Mouse (Mus musculus): ENCODE results near the gene Mrpl12. TPM values are rescaled to one million over a fixed set of nuclear protein-coding genes. Genes with fewer than 3 reads are reported as not detected.

The Mrpl12 gene
- polyA plus RNA-seq, 1 experiment from 2014 or later = 211 TPM

- Histone ChIP-seq H3K4me1 (peaks cover 15% of the 10 kb centered on the region), H3K4me3 (no peak overlapping the region), H3K27me3 (ENCODE audit: poor library complexity, severe bottlenecking) (peaks cover 4% of the 10 kb centered on the region; the same call in 1 of the 2 replicates), H3K36me3 (replicated peaks) (no peaks in the 10 kb centered on the region), H3K27ac (no peak overlapping the region), H3K9me3 (no peaks in the 10 kb centered on the region)
- no peak for DNase-seq (ENCODE audit: extremely low spot score, low spot score)
- WGBS = 87% methylated on average over 6 of the region's 6 CpGs
Measured at GRCm38 (mm10) chr11:120518558-120518957, 34.1 kb downstream of the Mrpl12 start.

DNA sequence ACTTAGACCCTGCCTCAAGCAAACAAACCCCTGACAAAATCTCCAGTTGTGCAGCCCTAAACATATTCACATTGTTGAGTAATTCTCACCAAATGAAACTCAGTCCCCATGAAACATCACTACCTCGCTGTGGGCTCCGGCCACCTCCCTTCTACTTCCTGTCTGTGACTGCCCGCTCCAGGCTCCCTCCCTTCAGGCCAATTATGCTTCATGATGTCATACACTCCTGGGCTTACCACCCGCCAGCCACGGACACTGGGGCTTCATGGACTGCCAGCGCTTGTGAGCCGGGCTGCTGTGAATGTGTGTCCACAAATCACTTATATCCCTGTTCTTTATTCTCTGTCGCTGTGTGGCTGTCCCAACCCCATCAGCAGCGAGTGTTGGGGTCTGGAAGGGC, 35.3 kb downstream of the Mrpl12 start:
- Histone ChIP-seq H3K36me3 (replicated peaks) (no peaks in the 10 kb centered on the region), H3K27me3 (ENCODE audit: poor library complexity, severe bottlenecking) (peaks cover 4% of the 10 kb centered on the region; the same call in 1 of the 2 replicates), H3K4me3 (peak overlapping the region; percentile 6; the same call in 1 of the 2 replicates), H3K4me1 (peaks cover 15% of the 10 kb centered on the region), H3K27ac (no peak overlapping the region), H3K9me3 (no peaks in the 10 kb centered on the region)
- WGBS = 64% methylated on average over 9 of the region's 9 CpGs
- no peak for DNase-seq (ENCODE audit: extremely low spot score, low spot score)

DNA sequence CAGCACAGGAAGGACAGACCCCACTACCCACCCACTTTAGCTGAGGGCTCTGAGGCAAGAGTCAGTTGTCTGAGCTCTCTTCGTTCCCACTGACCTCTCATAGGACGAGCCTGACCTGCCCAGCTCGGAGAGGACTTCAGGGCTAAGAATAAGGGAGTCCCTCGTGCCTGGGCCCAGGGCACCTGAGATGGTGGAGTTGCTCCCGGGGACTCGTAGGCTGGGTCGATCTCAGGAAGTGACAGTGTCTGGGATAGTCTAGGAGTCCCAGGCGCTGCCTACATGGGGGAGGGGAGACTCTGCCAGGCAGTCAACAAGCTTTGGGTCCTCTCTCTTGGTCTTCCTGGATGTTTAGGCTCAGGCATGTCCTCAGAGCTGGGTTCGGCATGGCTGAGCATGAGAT, 36.1 kb downstream of the Mrpl12 start:
- Histone ChIP-seq H3K27me3 (ENCODE audit: poor library complexity, severe bottlenecking) (peaks cover 4% of the 10 kb centered on the region; the same call in 1 of the 2 replicates), H3K4me3 (no peak overlapping the region), H3K4me1 (peaks cover 14% of the 10 kb centered on the region), H3K9me3 (no peaks in the 10 kb centered on the region), H3K27ac (no peak overlapping the region), H3K36me3 (replicated peaks) (no peaks in the 10 kb centered on the region)
- DNase-seq (ENCODE audit: extremely low spot score, low spot score) = no peak
- WGBS = 83% methylated on average over 9 of the region's 9 CpGs

DNA sequence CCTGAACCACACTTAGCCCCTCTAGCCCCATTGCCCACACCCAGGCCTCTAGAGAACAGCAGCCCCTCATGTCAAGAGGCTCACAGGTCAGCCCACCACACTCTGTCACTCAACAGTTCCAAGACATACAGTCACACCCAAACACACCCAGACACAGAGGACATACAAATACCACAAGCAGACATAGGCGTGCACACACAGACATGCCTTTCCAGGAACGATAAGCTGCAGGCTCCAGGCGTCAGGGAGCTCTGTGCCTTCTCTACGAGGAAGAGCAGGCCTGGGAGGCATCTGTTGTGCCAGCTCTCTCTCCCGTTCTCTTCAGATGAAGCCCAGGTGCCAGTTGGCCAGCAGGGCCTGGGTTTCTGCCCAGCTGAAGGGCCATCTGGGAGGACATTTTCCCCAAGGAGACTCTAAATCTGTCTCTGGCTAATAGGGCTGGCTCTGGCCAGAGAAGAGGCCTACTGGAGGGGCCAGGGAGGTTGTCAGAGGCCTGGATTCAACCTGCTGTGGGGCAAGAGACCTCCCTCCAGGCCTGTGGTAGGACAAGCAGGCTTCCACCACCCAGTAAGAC, 36.6 kb downstream of the Mrpl12 start:
- no peak for DNase-seq (ENCODE audit: extremely low spot score, low spot score)
- H3K27me3 ChIP-seq (ENCODE audit: poor library complexity, severe bottlenecking) = peaks cover 3% of the 10 kb centered on the region; the same call in 1 of the 2 replicates
- WGBS = 93% methylated on average over 5 of the region's 5 CpGs
- peaks cover 8% of the 10 kb centered on the region; the same call in 1 of the 2 replicates for H3K4me1 ChIP-seq
- no peaks in the 10 kb centered on the region for H3K9me3 ChIP-seq
- H3K4me3 ChIP-seq = no peak overlapping the region
- no peaks in the 10 kb centered on the region for H3K36me3 ChIP-seq (replicated peaks)
- H3K27ac ChIP-seq = no peak overlapping the region

DNA sequence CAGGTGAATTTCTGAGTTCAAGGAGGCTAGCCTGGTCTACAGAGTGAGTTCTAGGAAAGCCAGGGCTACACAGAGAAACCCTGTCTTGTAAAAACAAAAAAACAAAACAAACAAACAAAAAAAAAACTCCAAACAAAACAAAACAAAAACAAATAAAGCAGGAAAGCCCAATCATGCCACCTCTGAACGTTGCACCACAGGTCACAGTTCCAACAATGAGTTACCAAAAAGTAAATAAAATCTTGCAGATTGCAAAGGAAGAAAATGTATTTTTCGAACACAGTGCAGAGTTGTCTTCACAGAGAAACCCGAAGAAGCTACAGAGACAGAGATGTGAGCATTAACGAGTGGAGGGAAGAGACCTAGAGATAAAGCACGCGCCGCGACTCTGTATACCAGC, 38.2 kb downstream of the Mrpl12 start:
- H3K27me3 ChIP-seq (ENCODE audit: poor library complexity, severe bottlenecking) = peaks cover 3% of the 10 kb centered on the region
- no peaks in the 10 kb centered on the region for H3K9me3 ChIP-seq
- H3K4me1 ChIP-seq = peaks cover 8% of the 10 kb centered on the region; the same call in 1 of the 2 replicates
- DNase-seq (ENCODE audit: extremely low spot score, low spot score) = no peak
- no peak overlapping the region for H3K27ac ChIP-seq
- no peaks in the 10 kb centered on the region for H3K36me3 ChIP-seq (replicated peaks)
- 90% methylated on average over 8 of the region's 8 CpGs for WGBS
- no peak overlapping the region for H3K4me3 ChIP-seq

GRCm38 (mm10) chr11:120525959-120526358, 41.5 kb downstream of the Mrpl12 start:
- Histone ChIP-seq H3K27ac (no peak overlapping the region), H3K9me3 (no peaks in the 10 kb centered on the region), H3K27me3 (ENCODE audit: poor library complexity, severe bottlenecking) (peaks cover 37% of the 10 kb centered on the region), H3K4me1 (peaks cover 15% of the 10 kb centered on the region), H3K36me3 (replicated peaks) (no peaks in the 10 kb centered on the region), H3K4me3 (no peak overlapping the region)
- 80% methylated on average over 2 of the region's 2 CpGs for WGBS
- DNase-seq (ENCODE audit: extremely low spot score, low spot score) = no peak

GRCm38 (mm10) chr11:120527690-120528354, 43.4 kb downstream of the Mrpl12 start:
- H3K9me3 ChIP-seq = no peaks in the 10 kb centered on the region
- 85% methylated on average over 9 of the region's 9 CpGs for WGBS
- no peak overlapping the region for H3K4me3 ChIP-seq
- H3K4me1 ChIP-seq = peaks cover 19% of the 10 kb centered on the region
- no peak overlapping the region for H3K27ac ChIP-seq
- peaks cover 56% of the 10 kb centered on the region for H3K27me3 ChIP-seq (ENCODE audit: poor library complexity, severe bottlenecking)
- no peak for DNase-seq (ENCODE audit: extremely low spot score, low spot score)
- H3K36me3 ChIP-seq (replicated peaks) = no peaks in the 10 kb centered on the region

GRCm38 (mm10) chr11:120528903-120529302, 44.5 kb downstream of the Mrpl12 start:
- Histone ChIP-seq H3K9me3 (no peaks in the 10 kb centered on the region), H3K4me3 (no peak overlapping the region), H3K4me1 (peaks cover 19% of the 10 kb centered on the region), H3K27me3 (ENCODE audit: poor library complexity, severe bottlenecking) (peaks cover 67% of the 10 kb centered on the region), H3K27ac (no peak overlapping the region), H3K36me3 (replicated peaks) (no peaks in the 10 kb centered on the region)
- WGBS = 53% methylated on average over 4 of the region's 4 CpGs
- no peak for DNase-seq (ENCODE audit: extremely low spot score, low spot score)

DNA sequence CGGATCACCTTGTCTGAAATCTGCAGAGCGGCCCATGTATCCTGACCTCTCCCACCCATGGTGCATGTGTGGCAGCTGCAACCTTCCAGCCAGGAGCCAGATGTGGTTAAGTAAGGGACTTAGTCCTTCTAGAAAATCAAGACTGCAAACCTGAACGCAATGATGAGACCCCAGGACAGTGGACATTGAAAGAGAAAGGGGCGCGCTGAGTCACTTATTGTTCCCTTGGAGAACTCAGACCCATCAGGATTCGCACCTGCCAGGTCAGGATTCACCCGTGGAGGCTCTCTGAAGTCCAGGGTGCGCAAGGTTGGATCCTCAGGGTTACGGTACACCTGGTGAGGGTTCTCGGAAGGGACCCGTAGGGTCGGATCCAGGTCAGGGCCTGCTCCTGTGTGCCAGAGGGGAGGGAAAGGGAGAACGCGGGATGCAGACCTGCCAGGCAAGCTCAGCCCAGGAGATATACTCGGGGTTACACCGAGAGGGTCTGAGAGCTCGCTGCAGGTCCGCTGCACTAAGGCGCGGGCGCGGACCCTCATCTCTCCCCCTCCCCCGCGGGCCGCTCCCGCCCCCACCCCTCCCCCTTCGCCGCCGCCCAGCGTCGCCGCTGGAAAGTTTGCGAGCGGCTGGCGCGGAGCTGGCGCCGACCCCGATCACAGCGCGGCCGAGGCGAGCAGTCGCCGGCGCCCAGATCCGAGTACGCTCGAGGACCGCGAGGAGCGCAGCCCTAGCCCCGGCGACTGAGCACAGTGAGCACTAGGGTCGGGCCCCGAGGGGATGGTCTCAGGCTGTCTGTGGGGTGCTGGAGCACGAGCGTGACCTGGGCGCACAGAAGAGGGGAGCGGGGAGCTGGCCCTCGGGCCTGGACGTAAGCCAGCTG, 45.9 kb downstream of the Mrpl12 start, which contains the start of gene Gcgr:
Gene Gcgr, plus strand, starts transcription at position 615 of the 880 bp plus-strand sequence.
- no peaks in the 10 kb centered on the region for H3K9me3 ChIP-seq
- H3K4me3 ChIP-seq = peak within 1 kb of the TSS; percentile 50
- peak within 1 kb of the TSS; percentile 65; the same call in 1 of the 2 replicates for H3K27ac ChIP-seq
- peaks cover 81% of the 10 kb centered on the region for H3K27me3 ChIP-seq (ENCODE audit: poor library complexity, severe bottlenecking)
- H3K4me1 ChIP-seq = peaks cover 19% of the 10 kb centered on the region
- DNase-seq (ENCODE audit: extremely low spot score, low spot score) = peak; percentile 35
- 7% methylated on average over 61 of the region's 62 CpGs for WGBS
- H3K36me3 ChIP-seq (replicated peaks) = no peaks in the 10 kb centered on the region

DNA sequence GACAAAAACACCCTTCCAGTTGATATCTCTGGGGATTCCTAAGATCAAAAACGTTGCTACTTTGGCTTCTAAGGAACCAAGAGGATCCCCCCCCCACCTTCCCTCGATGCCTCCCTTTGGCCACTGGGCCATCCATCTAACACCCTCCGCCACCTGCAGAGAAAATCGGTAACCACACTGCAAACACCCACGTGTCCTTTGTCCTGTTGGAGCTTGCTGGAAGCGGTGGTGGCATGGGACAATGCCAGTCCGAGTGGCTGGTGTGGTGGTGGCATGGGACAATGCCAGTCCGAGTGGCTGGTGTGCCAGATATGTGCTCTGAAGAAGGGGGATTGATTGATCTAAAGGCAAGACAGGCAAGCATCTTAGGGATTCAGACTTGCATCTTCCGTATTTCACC, 47.2 kb downstream of the Mrpl12 start:
- WGBS = 33% methylated on average over 9 of the region's 9 CpGs

GRCm38 (mm10) chr11:120534093-120534492, 49.7 kb downstream of the Mrpl12 start:
- H3K9me3 ChIP-seq = no peaks in the 10 kb centered on the region
- no peak overlapping the region for H3K27ac ChIP-seq
- no peak for DNase-seq (ENCODE audit: extremely low spot score, low spot score)
- H3K4me1 ChIP-seq = peaks cover 25% of the 10 kb centered on the region
- H3K4me3 ChIP-seq = no peak overlapping the region
- peaks cover 67% of the 10 kb centered on the region for H3K27me3 ChIP-seq (ENCODE audit: poor library complexity, severe bottlenecking)
- H3K36me3 ChIP-seq (replicated peaks) = no peaks in the 10 kb centered on the region
- 89% methylated on average over 8 of the region's 8 CpGs for WGBS

More for the DNA sequence above, 47.2 kb downstream of the Mrpl12 start:
- no peak for DNase-seq (ENCODE audit: extremely low spot score, low spot score)
- no peaks in the 10 kb centered on the region for H3K36me3 ChIP-seq (replicated peaks)
- H3K27me3 ChIP-seq (ENCODE audit: poor library complexity, severe bottlenecking) = peaks cover 81% of the 10 kb centered on the region
- no peak overlapping the region for H3K27ac ChIP-seq
- H3K4me3 ChIP-seq = no peak overlapping the region
- peaks cover 19% of the 10 kb centered on the region for H3K4me1 ChIP-seq
- no peaks in the 10 kb centered on the region for H3K9me3 ChIP-seq

DNA sequence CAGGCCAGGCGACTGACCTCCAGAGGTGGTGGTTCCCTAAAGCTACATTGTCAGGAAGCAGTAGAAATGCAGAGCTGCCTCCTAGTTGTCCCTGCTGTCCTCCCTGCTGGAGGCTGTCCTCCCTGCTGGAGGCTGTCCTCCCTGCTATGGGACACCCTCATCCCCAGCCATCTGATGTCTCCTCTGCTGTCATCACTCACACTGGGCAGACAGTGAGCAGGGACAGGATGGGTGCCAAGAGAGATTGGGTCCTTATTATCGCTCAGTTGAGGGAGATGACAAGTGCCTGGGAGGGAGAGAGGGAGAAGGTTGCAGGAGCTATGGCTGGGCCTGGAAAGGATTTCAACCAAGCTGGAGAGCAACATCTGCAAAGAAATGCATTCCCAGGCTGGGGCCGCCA, 50.7 kb downstream of the Mrpl12 start:
- H3K4me3 ChIP-seq = no peak overlapping the region

More for the DNA sequence above, 50.7 kb downstream of the Mrpl12 start:
- Histone ChIP-seq H3K9me3 (no peaks in the 10 kb centered on the region), H3K36me3 (replicated peaks) (no peaks in the 10 kb centered on the region), H3K27ac (0 out of 2 replicates have a peak overlapping the region, but pooled peaks have one; percentile 21), H3K4me1 (peaks cover 32% of the 10 kb centered on the region), H3K27me3 (ENCODE audit: poor library complexity, severe bottlenecking) (peaks cover 57% of the 10 kb centered on the region)
- DNase-seq (ENCODE audit: extremely low spot score, low spot score) = no peak
- 78% methylated on average over 3 of the region's 3 CpGs for WGBS

Measured in forebrain, embryonic 10.5 days (tissue).